Mouse (Mus musculus) heart, postnatal 4 days (tissue): ENCODE measurements around the gene Cmya5. TPM values are rescaled to one million over a fixed set of nuclear protein-coding genes. Genes with fewer than 3 reads are reported as not detected.

Source experiments
- total RNA-seq, 2 experiments: library from RNA; stranded (reverse); gene quantifications; 2 replicates each; pipeline ENCODE4 v1.2.3; 2021

Gene Cmya5
- total RNA-seq, 2 experiments from 2014 or later = 76.0 to 82.2 TPM

Other genes with a start within 250 kb of the Cmya5 start
- 10 to 100 TPM; 27.4 to 28.1 TPM for gene Tent2, start 47.7 kb upstream of the Cmya5 start, total RNA-seq
- 10 to 100 TPM; 60.5 to 63.7 TPM for gene Homer1, start 154.9 kb upstream of the Cmya5 start, total RNA-seq